Mouse (Mus musculus): ENCODE results near the gene Bcl2l12. TPM values are rescaled to one million over a fixed set of nuclear protein-coding genes. Genes with fewer than 3 reads are reported as not detected.

Bcl2l12 gene
- polyA plus RNA-seq, 1 experiment from 2014 or later = 17.3 TPM

- Histone ChIP-seq H3K4me2 (peak within 1 kb of the TSS; percentile 78), H3K27ac (replicated peaks) (peak within 1 kb of the TSS; percentile 90), H3K9me3 (no peaks in the 10 kb centered on the region), H3K4me1 (replicated peaks) (peaks cover 51% of the 10 kb centered on the region), H3K27me3 (no peaks in the 10 kb centered on the region), H3K4me3 (peak within 1 kb of the TSS; percentile 80), H3K9ac (peak within 1 kb of the TSS; percentile 87), H3K36me3 (peaks cover 25% of the 10 kb centered on the region)
- ATAC-seq (ENCODE audit: low read depth) = peak; percentile 94
- under 1% methylated on average over 67 of the region's 69 CpGs for WGBS
Measured at GRCm38 (mm10) chr7:45015957-45016612, 17.6 kb upstream of the Bcl2l12 start, which contains the start of gene Scaf1. Gene Scaf1 (minus strand): TSS chr7:45016363.

- H3K9ac ChIP-seq = peak overlapping the region; percentile 87
- ATAC-seq (ENCODE audit: low read depth) = no peak
- no peaks in the 10 kb centered on the region for H3K9me3 ChIP-seq
- 3% methylated on average over 20 of the region's 20 CpGs for WGBS
- peaks cover 31% of the 10 kb centered on the region for H3K36me3 ChIP-seq
- H3K27me3 ChIP-seq = no peaks in the 10 kb centered on the region
- H3K4me1 ChIP-seq (replicated peaks) = peaks cover 51% of the 10 kb centered on the region
- peak overlapping the region; percentile 83 for H3K27ac ChIP-seq (replicated peaks)
- H3K4me2 ChIP-seq = peak overlapping the region; percentile 77
- H3K4me3 ChIP-seq = peak overlapping the region; percentile 80
Measured at GRCm38 (mm10) chr7:45015344-45015956, 16.9 kb upstream of the Bcl2l12 start.

- Histone ChIP-seq H3K4me1 (replicated peaks) (peaks cover 50% of the 10 kb centered on the region), H3K4me2 (peak overlapping the region; percentile 77; the same call in 1 of the 2 replicates), H3K36me3 (peaks cover 44% of the 10 kb centered on the region), H3K9ac (no peak overlapping the region), H3K9me3 (no peaks in the 10 kb centered on the region), H3K27me3 (no peaks in the 10 kb centered on the region), H3K4me3 (no peak overlapping the region), H3K27ac (replicated peaks) (no peak overlapping the region)
- 96% methylated on average over 3 of the region's 3 CpGs for WGBS
- ATAC-seq (ENCODE audit: low read depth) = no peak
Measured at GRCm38 (mm10) chr7:45014096-45014451, 15.6 kb upstream of the Bcl2l12 start.

- 94% methylated on average over 16 of the region's 16 CpGs for whole genome bisulfite sequencing
- no peak overlapping the region for H3K9ac ChIP-seq
- no peak overlapping the region for H3K4me3 ChIP-seq
- H3K27ac ChIP-seq (replicated peaks) = no peak overlapping the region
- peaks cover 45% of the 10 kb centered on the region for H3K4me1 ChIP-seq (replicated peaks)
- no peaks in the 10 kb centered on the region for H3K9me3 ChIP-seq
- ATAC-seq (ENCODE audit: low read depth) = no peak
- H3K36me3 ChIP-seq = peaks cover 50% of the 10 kb centered on the region
- H3K27me3 ChIP-seq = no peaks in the 10 kb centered on the region
- H3K4me2 ChIP-seq = no peak overlapping the region
Measured at GRCm38 (mm10) chr7:45013366-45014095, 15.0 kb upstream of the Bcl2l12 start.

- 91% methylated on average over 4 of the region's 4 CpGs for WGBS
- Histone ChIP-seq H3K4me2 (no peak overlapping the region), H3K9ac (no peak overlapping the region), H3K27ac (replicated peaks) (no peak overlapping the region), H3K27me3 (no peaks in the 10 kb centered on the region), H3K4me3 (no peak overlapping the region), H3K9me3 (no peaks in the 10 kb centered on the region), H3K36me3 (peaks cover 57% of the 10 kb centered on the region), H3K4me1 (replicated peaks) (peaks cover 39% of the 10 kb centered on the region)
- ATAC-seq (ENCODE audit: low read depth) = no peak
Measured at GRCm38 (mm10) chr7:45012824-45013223, 14.3 kb upstream of the Bcl2l12 start.

- no peaks in the 10 kb centered on the region for H3K27me3 ChIP-seq
- no peak overlapping the region for H3K4me2 ChIP-seq
- WGBS = 98% methylated on average over 6 of the region's 6 CpGs
- no peak for ATAC-seq (ENCODE audit: low read depth)
- peaks cover 31% of the 10 kb centered on the region for H3K4me1 ChIP-seq (replicated peaks)
- H3K36me3 ChIP-seq = peaks cover 65% of the 10 kb centered on the region
- no peak overlapping the region for H3K9ac ChIP-seq
- H3K27ac ChIP-seq (replicated peaks) = no peak overlapping the region
- no peak overlapping the region for H3K4me3 ChIP-seq
- H3K9me3 ChIP-seq = no peaks in the 10 kb centered on the region
Measured at GRCm38 (mm10) chr7:45012011-45012410, 13.5 kb upstream of the Bcl2l12 start.

- no peak for ATAC-seq (ENCODE audit: low read depth)
- no peaks in the 10 kb centered on the region for H3K27me3 ChIP-seq
- no peak overlapping the region for H3K4me2 ChIP-seq
- no peak overlapping the region for H3K4me3 ChIP-seq
- peaks cover 6% of the 10 kb centered on the region; the same call in 1 of the 2 replicates for H3K4me1 ChIP-seq (replicated peaks)
- H3K9me3 ChIP-seq = no peaks in the 10 kb centered on the region
- no peak overlapping the region for H3K9ac ChIP-seq
- WGBS = 95% methylated on average over 19 of the region's 19 CpGs
- peaks cover 98% of the 10 kb centered on the region for H3K36me3 ChIP-seq
- no peak overlapping the region for H3K27ac ChIP-seq (replicated peaks)
Measured at GRCm38 (mm10) chr7:45008411-45008810, 9.9 kb upstream of the Bcl2l12 start.

- Histone ChIP-seq H3K4me3 (no peak overlapping the region), H3K27ac (replicated peaks) (no peak overlapping the region), H3K36me3 (peaks cover 98% of the 10 kb centered on the region), H3K4me1 (replicated peaks) (peaks cover under 1% of the 10 kb centered on the region; the same call in 1 of the 2 replicates), H3K4me2 (no peak overlapping the region), H3K9ac (no peak overlapping the region), H3K27me3 (no peaks in the 10 kb centered on the region), H3K9me3 (no peaks in the 10 kb centered on the region)
- WGBS = 95% methylated on average over 30 of the region's 30 CpGs
- ATAC-seq (ENCODE audit: low read depth) = no peak
Measured at GRCm38 (mm10) chr7:45007846-45008245, 9.3 kb upstream of the Bcl2l12 start.

GRCm38 (mm10) chr7:45007141-45007540, 8.6 kb upstream of the Bcl2l12 start:
- H3K4me3 ChIP-seq = no peak overlapping the region
- H3K36me3 ChIP-seq = peaks cover 98% of the 10 kb centered on the region
- H3K4me2 ChIP-seq = no peak overlapping the region
- no peak overlapping the region for H3K9ac ChIP-seq
- no peaks in the 10 kb centered on the region for H3K9me3 ChIP-seq
- H3K27ac ChIP-seq (replicated peaks) = no peak overlapping the region
- H3K4me1 ChIP-seq (replicated peaks) = no peaks in the 10 kb centered on the region
- H3K27me3 ChIP-seq = no peaks in the 10 kb centered on the region
- WGBS = 96% methylated on average over 29 of the region's 29 CpGs
- no peak for ATAC-seq (ENCODE audit: low read depth)

- no peaks in the 10 kb centered on the region for H3K27me3 ChIP-seq
- H3K4me1 ChIP-seq (replicated peaks) = no peaks in the 10 kb centered on the region
- 95% methylated on average over 12 of the region's 12 CpGs for WGBS
- no peak overlapping the region for H3K4me2 ChIP-seq
- ATAC-seq (ENCODE audit: low read depth) = no peak
- no peak overlapping the region for H3K9ac ChIP-seq
- H3K9me3 ChIP-seq = no peaks in the 10 kb centered on the region
- no peak overlapping the region for H3K27ac ChIP-seq (replicated peaks)
- H3K4me3 ChIP-seq = no peak overlapping the region
- peaks cover 98% of the 10 kb centered on the region for H3K36me3 ChIP-seq
Measured at GRCm38 (mm10) chr7:45006503-45006902, 8.0 kb upstream of the Bcl2l12 start.

GRCm38 (mm10) chr7:45005321-45005992, 6.9 kb upstream of the Bcl2l12 start:
- no peak for ATAC-seq (ENCODE audit: low read depth)
- 95% methylated on average over 6 of the region's 6 CpGs for WGBS
- H3K9ac ChIP-seq = no peak overlapping the region

GRCm38 (mm10) chr7:45004546-45004945, 6.0 kb upstream of the Bcl2l12 start:
- Histone ChIP-seq H3K4me3 (no peak overlapping the region), H3K36me3 (peaks cover 98% of the 10 kb centered on the region), H3K27me3 (no peaks in the 10 kb centered on the region), H3K9me3 (no peaks in the 10 kb centered on the region), H3K4me1 (replicated peaks) (peaks cover 6% of the 10 kb centered on the region), H3K9ac (0 out of 2 replicates have a peak overlapping the region, but pooled peaks have one; percentile 8), H3K27ac (replicated peaks) (no peak overlapping the region), H3K4me2 (no peak overlapping the region)
- no peak for ATAC-seq (ENCODE audit: low read depth)
- 58% methylated on average over 3 of the region's 3 CpGs for WGBS

More at GRCm38 (mm10) chr7:45005321-45005992, 6.9 kb upstream of the Bcl2l12 start:
- no peak overlapping the region for H3K4me3 ChIP-seq
- no peaks in the 10 kb centered on the region for H3K9me3 ChIP-seq
- no peak overlapping the region for H3K4me2 ChIP-seq
- H3K27me3 ChIP-seq = no peaks in the 10 kb centered on the region
- no peaks in the 10 kb centered on the region; the same call in 1 of the 2 replicates for H3K4me1 ChIP-seq (replicated peaks)
- H3K27ac ChIP-seq (replicated peaks) = no peak overlapping the region
- H3K36me3 ChIP-seq = peaks cover 99% of the 10 kb centered on the region
